Mouse (Mus musculus) forebrain, embryonic 14.5 days (tissue): ENCODE data around the gene Gm21885. TPM values are rescaled to one million over a fixed set of nuclear protein-coding genes. Genes with fewer than 3 reads are reported as not detected.

Source experiments
- ATAC-seq: fragments of 200-750 bp; cut with Nextera tagmentation; 2 replicates; pipeline ENCODE4 v1.8.0; 2017; ENCODE audit warnings: mild to moderate bottlenecking, moderate library complexity
- DNase-seq: peaks from one replicate; pipeline ENCODE4 v3.0.0-alpha.2; 2015; ENCODE audit warnings: low spot score
- H3K27ac ChIP-seq: fragments of 300-500 bp; sonication (generic); 2 replicates; pipeline ENCODE4 v1.5.1; 2014; ENCODE audit warnings: low read depth, mild to moderate bottlenecking, control low read depth, low read length, moderate library complexity
- H3K27me3 ChIP-seq: fragments of 300-500 bp; sonication (generic); replicated peaks from 2 replicates; pipeline ENCODE4 v1.6.1; 2014; ENCODE audit warnings: low read length, control low read depth, mixed read lengths; ENCODE audit not compliant: control insufficient read depth, insufficient read depth
- H3K36me3 ChIP-seq: fragments of 300-500 bp; sonication (generic); 2 replicates; pipeline ENCODE4 v1.6.1; 2014; ENCODE audit warnings: low read length, control low read depth; ENCODE audit not compliant: control insufficient read depth, insufficient read depth
- H3K4me1 ChIP-seq: fragments of 300-500 bp; sonication (generic); 2 replicates; pipeline ENCODE4 v1.6.1; 2014; ENCODE audit warnings: antibody characterized with exemption, low read length, control low read depth; ENCODE audit not compliant: control insufficient read depth, insufficient read depth
- H3K4me2 ChIP-seq: fragments of 300-500 bp; sonication (generic); 2 replicates; pipeline ENCODE4 v1.6.1; 2014; ENCODE audit warnings: mild to moderate bottlenecking, control low read depth, low read length
- H3K4me3 ChIP-seq: fragments of 300-500 bp; sonication (generic); 2 replicates; pipeline ENCODE4 v1.5.1; 2014; ENCODE audit warnings: low read depth, low read length, control low read depth
- H3K9ac ChIP-seq: fragments of 300-500 bp; sonication (generic); 2 replicates; pipeline ENCODE4 v1.6.1; 2014; ENCODE audit warnings: mild to moderate bottlenecking, low read length, control low read depth, moderate library complexity
- H3K9me3 ChIP-seq: fragments of 300-500 bp; sonication (generic); replicated peaks from 2 replicates; pipeline ENCODE4 v1.6.1; 2016; ENCODE audit warnings: low read length, control low read depth, mixed read lengths; ENCODE audit not compliant: control insufficient read depth
- WGBS: fragments of 180-500 bp; shearing (Covaris S2); extraction: QIAGEN DNeasy Blood & Tissue Kit; methylation state at CpG from one replicate; pipeline ENCODE4 v1.1.7; 2014; 5-methylcytosine and 5-hydroxymethylcytosine counted together
- polyA plus RNA-seq: library from polyadenylated mRNA; unstranded; fragments of >200 nt; fragmentation: Nextera tagmentation; extraction: Ambion mirVana; gene quantifications from 2 replicates; pipeline ENCODE4 v1.2.1, GENCODE M21; 2014

Gm21885 gene
- polyA plus RNA-seq, 1 experiment from 2014 or later = not detected

- Histone ChIP-seq H3K4me2 (peak overlapping the region; percentile 47), H3K9me3 (no peaks in the 10 kb centered on the region), H3K4me1 (peaks cover 33% of the 10 kb centered on the region), H3K27me3 (no peaks in the 10 kb centered on the region), H3K4me3 (peak overlapping the region; percentile 17; the same call in 1 of the 2 replicates), H3K27ac (no peak overlapping the region), H3K9ac (peak overlapping the region; percentile 54; the same call in 1 of the 2 replicates), H3K36me3 (no peaks in the 10 kb centered on the region)
- DNase-seq (no peak), ATAC-seq (no peak; the same call in 1 of the 2 replicates)
- 38% methylated on average over 15 of the region's 15 CpGs for WGBS
Measured at GRCm38 (mm10) chr11:94243422-94244180, 38.1 kb upstream of the Gm21885 start.

- no peak overlapping the region for H3K27ac ChIP-seq
- H3K4me3 ChIP-seq = no peak overlapping the region
- H3K9me3 ChIP-seq = no peaks in the 10 kb centered on the region
- no peaks in the 10 kb centered on the region for H3K36me3 ChIP-seq
- no peak for DNase-seq
- 63% methylated on average over 9 of the region's 9 CpGs for WGBS
- peaks cover 33% of the 10 kb centered on the region for H3K4me1 ChIP-seq
- no peaks in the 10 kb centered on the region for H3K27me3 ChIP-seq
- no peak overlapping the region for H3K4me2 ChIP-seq
- H3K9ac ChIP-seq = no peak overlapping the region
- ATAC-seq = no peak
Measured at GRCm38 (mm10) chr11:94244385-94244784, 37.3 kb upstream of the Gm21885 start.

- peak; percentile 92 for ATAC-seq
- Histone ChIP-seq H3K4me2 (no peak within 1 kb of the TSS), H3K4me1 (peaks cover 33% of the 10 kb centered on the region), H3K36me3 (no peaks in the 10 kb centered on the region), H3K4me3 (no peak within 1 kb of the TSS), H3K9me3 (no peaks in the 10 kb centered on the region), H3K9ac (no peak within 1 kb of the TSS), H3K27me3 (no peaks in the 10 kb centered on the region), H3K27ac (peak within 1 kb of the TSS; percentile 62)
- peak; percentile 84 for DNase-seq
- WGBS = 36% methylated on average over 17 of the region's 17 CpGs
Measured at GRCm38 (mm10) chr11:94245955-94246788, 35.5 kb upstream of the Gm21885 start, which contains the start of gene Wfikkn2. Gene Wfikkn2, minus strand, starts transcription at chr11:94246005.

GRCm38 (mm10) chr11:94246789-94247061 is 34.9 kb upstream of the Gm21885 start:
- no peak overlapping the region for H3K4me3 ChIP-seq
- H3K9me3 ChIP-seq = no peaks in the 10 kb centered on the region
- 72% methylated on average over 8 of the region's 8 CpGs for WGBS
- no peaks in the 10 kb centered on the region for H3K36me3 ChIP-seq
- H3K9ac ChIP-seq = no peak overlapping the region
- H3K4me2 ChIP-seq = no peak overlapping the region
- H3K27me3 ChIP-seq = no peaks in the 10 kb centered on the region
- peaks cover 33% of the 10 kb centered on the region for H3K4me1 ChIP-seq
- H3K27ac ChIP-seq = peak overlapping the region; percentile 62
- DNase-seq = no peak
- ATAC-seq = no peak

GRCm38 (mm10) chr11:94253156-94253555 is 28.5 kb upstream of the Gm21885 start:
- DNase-seq (no peak), ATAC-seq (no peak)
- Histone ChIP-seq H3K9me3 (no peaks in the 10 kb centered on the region), H3K4me1 (no peaks in the 10 kb centered on the region), H3K4me2 (no peak overlapping the region), H3K27ac (no peak overlapping the region), H3K27me3 (no peaks in the 10 kb centered on the region), H3K36me3 (no peaks in the 10 kb centered on the region), H3K9ac (no peak overlapping the region), H3K4me3 (no peak overlapping the region)
- 90% methylated on average over 9 of the region's 9 CpGs for WGBS

GRCm38 (mm10) chr11:94253691-94254090 is 28.0 kb upstream of the Gm21885 start:
- WGBS = 89% methylated on average over 10 of the region's 10 CpGs
- no peaks in the 10 kb centered on the region for H3K36me3 ChIP-seq
- ATAC-seq (no peak), DNase-seq (no peak)
- no peak overlapping the region for H3K9ac ChIP-seq
- no peak overlapping the region for H3K27ac ChIP-seq
- H3K4me3 ChIP-seq = no peak overlapping the region
- no peak overlapping the region for H3K4me2 ChIP-seq
- no peaks in the 10 kb centered on the region for H3K27me3 ChIP-seq
- H3K4me1 ChIP-seq = no peaks in the 10 kb centered on the region
- H3K9me3 ChIP-seq = no peaks in the 10 kb centered on the region

- 45% methylated on average over 5 of the region's 5 CpGs for WGBS
- no peak overlapping the region for H3K4me3 ChIP-seq
- DNase-seq (peak; percentile 56), ATAC-seq (peak; percentile 55)
- H3K9me3 ChIP-seq = no peaks in the 10 kb centered on the region
- no peak overlapping the region for H3K9ac ChIP-seq
- no peak overlapping the region for H3K27ac ChIP-seq
- H3K27me3 ChIP-seq = no peaks in the 10 kb centered on the region
- H3K4me2 ChIP-seq = no peak overlapping the region
- H3K4me1 ChIP-seq = no peaks in the 10 kb centered on the region
- no peaks in the 10 kb centered on the region for H3K36me3 ChIP-seq
Measured at GRCm38 (mm10) chr11:94255733-94256132, 25.9 kb upstream of the Gm21885 start.

GRCm38 (mm10) chr11:94257987-94258386 is 23.7 kb upstream of the Gm21885 start:
- Histone ChIP-seq H3K4me3 (no peak overlapping the region), H3K9me3 (no peaks in the 10 kb centered on the region), H3K4me2 (no peak overlapping the region), H3K36me3 (no peaks in the 10 kb centered on the region), H3K27me3 (no peaks in the 10 kb centered on the region), H3K27ac (no peak overlapping the region), H3K9ac (no peak overlapping the region), H3K4me1 (no peaks in the 10 kb centered on the region)
- WGBS = 42% methylated on average over 14 of the region's 14 CpGs
- ATAC-seq (peak; percentile 79), DNase-seq (peak; percentile 67)

GRCm38 (mm10) chr11:94259814-94260213 is 21.9 kb upstream of the Gm21885 start:
- no peaks in the 10 kb centered on the region for H3K36me3 ChIP-seq
- H3K4me3 ChIP-seq = no peak overlapping the region
- H3K27ac ChIP-seq = no peak overlapping the region
- no peak overlapping the region for H3K9ac ChIP-seq
- H3K4me1 ChIP-seq = no peaks in the 10 kb centered on the region
- no peak for ATAC-seq
- 44% methylated on average over 4 of the region's 4 CpGs for WGBS
- H3K4me2 ChIP-seq = no peak overlapping the region
- no peak for DNase-seq
- no peaks in the 10 kb centered on the region for H3K27me3 ChIP-seq
- no peaks in the 10 kb centered on the region for H3K9me3 ChIP-seq
